Mouse (Mus musculus): ENCODE measurements around the gene Parm1. TPM values are rescaled to one million over a fixed set of nuclear protein-coding genes. Genes with fewer than 3 reads are reported as not detected.

Gene Parm1
- polyA plus RNA-seq (2015; fragmentation: Nextera tagmentation; extraction: Ambion mirVana) = 0.58 and 1.1 TPM in 2 replicates

DNA sequence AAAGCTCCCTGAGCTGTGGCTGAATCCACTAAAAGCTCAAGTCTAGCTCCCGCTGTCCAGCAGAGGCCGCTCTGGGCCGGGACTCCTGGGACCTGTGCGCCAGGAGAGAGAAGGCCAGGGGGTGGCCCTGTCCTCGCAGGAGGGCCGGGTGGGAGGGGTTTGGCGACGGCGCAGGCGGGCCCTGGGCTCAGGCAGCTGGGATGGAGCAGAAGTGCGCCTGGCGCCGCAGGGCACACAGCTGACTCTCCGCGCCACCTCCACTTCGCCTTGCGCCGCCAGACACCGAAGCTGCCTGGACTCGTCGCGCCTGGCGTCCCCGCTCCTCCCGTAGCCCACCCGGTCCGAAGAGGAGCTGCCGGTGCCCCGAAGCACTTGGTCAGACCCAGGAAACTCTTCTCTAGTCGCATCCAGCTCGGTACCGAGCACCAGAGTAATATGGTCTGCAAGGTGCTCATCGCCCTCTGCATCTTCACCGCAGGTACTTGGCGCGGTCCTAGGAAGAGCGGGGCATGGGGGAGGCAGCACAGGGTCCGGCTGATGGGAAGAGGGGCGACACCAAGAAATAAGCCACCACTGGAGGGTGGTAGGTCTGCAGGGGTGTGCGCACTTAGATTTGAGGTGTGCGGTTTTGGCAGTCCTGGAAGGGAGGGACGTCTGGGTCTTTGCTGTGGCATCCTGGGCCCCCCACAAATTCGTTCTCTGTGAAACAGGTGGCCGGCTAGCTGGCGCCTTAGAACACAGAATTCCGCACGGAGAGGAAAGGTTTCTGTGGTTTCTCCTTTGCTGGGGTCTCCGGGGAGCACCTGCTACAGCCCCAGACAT is at the start of gene Parm1:
Gene Parm1, plus strand, starts transcription at position 136 of the 822 bp plus-strand sequence.
- Histone ChIP-seq H3K4me1 (ENCODE audit: control insufficient read depth, low read depth, low read length) (peaks cover 5% of the 10 kb centered on the region; the same call in 1 of the 2 replicates), H3K27ac (ENCODE audit: low read length) (no peak within 1 kb of the TSS), H3K9me3 (replicated peaks; ENCODE audit: control insufficient read depth, low read length) (no peaks in the 10 kb centered on the region), H3K4me3 (ENCODE audit: low read depth, low read length) (peak within 1 kb of the TSS; percentile 45), H3K4me2 (ENCODE audit: low read depth, low read length) (peak within 1 kb of the TSS; percentile 51), H3K9ac (ENCODE audit: low read depth, low read length) (no peak within 1 kb of the TSS; the same call in 1 of the 2 replicates), H3K27me3 (ENCODE audit: control insufficient read depth, insufficient read depth, low read depth, low read length) (peaks cover 15% of the 10 kb centered on the region), H3K36me3 (ENCODE audit: control insufficient read depth, insufficient read depth) (no peaks in the 10 kb centered on the region)
- peak; percentile 96 for ATAC-seq (ENCODE audit: low read depth)
- under 1% methylated on average over 45 of the region's 48 CpGs for WGBS (ENCODE audit: insufficient replicate concordance)

DNA sequence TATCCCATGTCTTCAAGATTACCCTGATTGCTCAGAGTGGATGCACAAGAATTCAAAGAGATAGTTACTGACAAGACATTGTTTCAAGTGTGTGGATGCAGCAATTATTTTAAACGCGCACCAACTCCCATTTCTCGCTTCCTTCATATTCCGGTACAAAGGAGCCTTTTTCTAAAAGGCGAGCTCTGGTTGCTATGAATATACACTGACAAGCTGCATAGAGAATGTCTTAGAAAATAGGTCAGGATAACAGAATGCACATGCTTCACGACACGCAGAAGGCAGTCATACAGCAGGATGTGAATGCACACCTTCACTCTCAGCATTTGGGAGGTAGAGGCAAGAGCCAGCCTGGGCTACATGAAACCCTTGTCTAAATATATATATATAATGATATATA is 42.2 kb upstream of the Parm1 start:
- H3K4me2 ChIP-seq (ENCODE audit: low read depth, low read length) = no peak overlapping the region
- 81% methylated on average over 7 of the region's 7 CpGs for WGBS (ENCODE audit: insufficient replicate concordance)
- H3K4me1 ChIP-seq (ENCODE audit: control insufficient read depth, low read depth, low read length) = no peaks in the 10 kb centered on the region
- H3K9ac ChIP-seq (ENCODE audit: low read depth, low read length) = no peak overlapping the region
- H3K27ac ChIP-seq (ENCODE audit: low read length) = no peak overlapping the region
- no peak overlapping the region for H3K4me3 ChIP-seq (ENCODE audit: low read depth, low read length)
- H3K9me3 ChIP-seq (replicated peaks; ENCODE audit: control insufficient read depth, low read length) = no peaks in the 10 kb centered on the region
- no peaks in the 10 kb centered on the region for H3K36me3 ChIP-seq (ENCODE audit: control insufficient read depth, insufficient read depth)
- H3K27me3 ChIP-seq (ENCODE audit: control insufficient read depth, insufficient read depth, low read depth, low read length) = no peaks in the 10 kb centered on the region
- ATAC-seq (ENCODE audit: low read depth) = no peak

DNA sequence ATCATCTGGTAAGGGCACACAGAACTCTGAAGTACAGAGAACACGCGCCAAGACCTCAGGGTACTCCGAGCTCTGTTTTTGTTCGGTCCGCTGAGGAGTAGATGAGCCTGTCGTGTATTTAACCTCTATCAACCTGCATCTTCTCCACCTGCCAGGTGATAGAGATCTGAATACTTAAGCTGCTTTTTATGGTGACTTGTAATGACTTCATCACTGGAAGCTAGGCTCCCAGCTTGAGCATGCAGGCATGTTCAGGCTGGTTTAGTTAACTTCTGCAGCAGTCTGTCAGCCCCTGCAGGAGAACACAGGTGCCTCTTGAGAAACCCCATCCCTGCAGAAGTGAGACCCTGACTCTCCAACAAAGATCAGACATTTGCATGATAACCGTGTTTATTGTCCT is 40.6 kb upstream of the Parm1 start:
- H3K9ac ChIP-seq (ENCODE audit: low read depth, low read length) = no peak overlapping the region
- no peak overlapping the region for H3K4me2 ChIP-seq (ENCODE audit: low read depth, low read length)
- no peak for ATAC-seq (ENCODE audit: low read depth)
- WGBS (ENCODE audit: insufficient replicate concordance) = 74% methylated on average over 7 of the region's 7 CpGs
- H3K4me3 ChIP-seq (ENCODE audit: low read depth, low read length) = no peak overlapping the region
- no peaks in the 10 kb centered on the region for H3K9me3 ChIP-seq (replicated peaks; ENCODE audit: control insufficient read depth, low read length)
- H3K4me1 ChIP-seq (ENCODE audit: control insufficient read depth, low read depth, low read length) = no peaks in the 10 kb centered on the region
- no peaks in the 10 kb centered on the region for H3K36me3 ChIP-seq (ENCODE audit: control insufficient read depth, insufficient read depth)
- no peak overlapping the region for H3K27ac ChIP-seq (ENCODE audit: low read length)
- H3K27me3 ChIP-seq (ENCODE audit: control insufficient read depth, insufficient read depth, low read depth, low read length) = no peaks in the 10 kb centered on the region

DNA sequence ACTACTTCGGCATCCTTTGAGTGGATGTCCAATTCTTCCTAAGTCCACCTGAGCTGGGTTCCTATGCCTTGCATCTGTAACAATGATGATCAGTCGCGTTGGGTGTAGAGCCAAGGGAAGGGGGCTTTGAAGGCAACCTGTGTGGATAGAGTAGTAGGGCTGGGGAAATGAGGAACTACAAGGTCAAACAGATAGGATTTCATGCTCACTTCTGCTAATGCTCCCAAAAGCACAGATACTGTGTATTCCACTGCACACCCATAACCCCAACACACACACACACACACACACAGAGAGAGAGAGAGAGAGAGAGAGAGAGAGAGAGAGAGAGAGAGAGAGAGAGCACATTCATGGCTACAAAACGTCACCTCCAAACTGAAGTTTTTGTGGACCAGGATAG is 38.7 kb upstream of the Parm1 start:
- no peaks in the 10 kb centered on the region for H3K27me3 ChIP-seq (ENCODE audit: control insufficient read depth, insufficient read depth, low read depth, low read length)
- no peak overlapping the region for H3K27ac ChIP-seq (ENCODE audit: low read length)
- H3K9me3 ChIP-seq (replicated peaks; ENCODE audit: control insufficient read depth, low read length) = no peaks in the 10 kb centered on the region
- no peak overlapping the region for H3K9ac ChIP-seq (ENCODE audit: low read depth, low read length)
- no peak overlapping the region for H3K4me2 ChIP-seq (ENCODE audit: low read depth, low read length)
- H3K36me3 ChIP-seq (ENCODE audit: control insufficient read depth, insufficient read depth) = no peaks in the 10 kb centered on the region
- H3K4me3 ChIP-seq (ENCODE audit: low read depth, low read length) = no peak overlapping the region
- H3K4me1 ChIP-seq (ENCODE audit: control insufficient read depth, low read depth, low read length) = no peaks in the 10 kb centered on the region
- no peak for ATAC-seq (ENCODE audit: low read depth)
- WGBS (ENCODE audit: insufficient replicate concordance) = 65% methylated on average over 4 of the region's 4 CpGs

DNA sequence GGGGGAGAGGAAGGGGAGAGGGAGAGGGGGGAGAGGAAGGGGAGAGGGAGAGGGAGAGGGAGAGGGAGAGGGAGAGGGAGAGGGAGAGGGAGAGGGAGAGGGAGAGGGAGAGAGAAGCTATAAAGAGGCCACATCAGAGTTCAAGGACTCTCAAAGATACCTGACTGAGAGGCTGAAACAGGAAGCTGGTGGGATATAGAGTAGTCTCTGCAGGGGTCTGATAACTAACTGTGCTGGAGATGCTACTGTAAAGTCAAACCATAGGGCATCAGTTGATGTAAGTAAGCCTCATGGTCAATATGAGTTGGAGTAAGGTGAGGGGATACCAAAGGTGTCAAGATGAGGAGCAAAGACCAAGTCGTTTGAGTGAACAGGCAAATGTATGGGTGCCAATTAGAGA is 37.3 kb upstream of the Parm1 start:
- 59% methylated on average over 1 of the region's 1 CpGs for WGBS (ENCODE audit: insufficient replicate concordance)
- Histone ChIP-seq H3K4me3 (ENCODE audit: low read depth, low read length) (no peak overlapping the region), H3K9me3 (replicated peaks; ENCODE audit: control insufficient read depth, low read length) (no peaks in the 10 kb centered on the region), H3K27ac (ENCODE audit: low read length) (no peak overlapping the region), H3K4me1 (ENCODE audit: control insufficient read depth, low read depth, low read length) (no peaks in the 10 kb centered on the region), H3K9ac (ENCODE audit: low read depth, low read length) (no peak overlapping the region), H3K27me3 (ENCODE audit: control insufficient read depth, insufficient read depth, low read depth, low read length) (no peaks in the 10 kb centered on the region), H3K36me3 (ENCODE audit: control insufficient read depth, insufficient read depth) (no peaks in the 10 kb centered on the region), H3K4me2 (ENCODE audit: low read depth, low read length) (no peak overlapping the region)
- ATAC-seq (ENCODE audit: low read depth) = no peak

- no peak overlapping the region for H3K9ac ChIP-seq (ENCODE audit: low read depth, low read length)
- H3K27me3 ChIP-seq (ENCODE audit: control insufficient read depth, insufficient read depth, low read depth, low read length) = no peaks in the 10 kb centered on the region
- H3K27ac ChIP-seq (ENCODE audit: low read length) = no peak overlapping the region
- no peaks in the 10 kb centered on the region for H3K9me3 ChIP-seq (replicated peaks; ENCODE audit: control insufficient read depth, low read length)
- no peaks in the 10 kb centered on the region for H3K4me1 ChIP-seq (ENCODE audit: control insufficient read depth, low read depth, low read length)
- no peaks in the 10 kb centered on the region for H3K36me3 ChIP-seq (ENCODE audit: control insufficient read depth, insufficient read depth)
- no peak overlapping the region for H3K4me2 ChIP-seq (ENCODE audit: low read depth, low read length)
- WGBS (ENCODE audit: insufficient replicate concordance) = 62% methylated on average over 1 of the region's 1 CpGs
- no peak overlapping the region for H3K4me3 ChIP-seq (ENCODE audit: low read depth, low read length)
- no peak for ATAC-seq (ENCODE audit: low read depth)
These were observed 33.1 kb upstream of the Parm1 start for GRCm38 (mm10) chr5:91484324-91484723.

DNA sequence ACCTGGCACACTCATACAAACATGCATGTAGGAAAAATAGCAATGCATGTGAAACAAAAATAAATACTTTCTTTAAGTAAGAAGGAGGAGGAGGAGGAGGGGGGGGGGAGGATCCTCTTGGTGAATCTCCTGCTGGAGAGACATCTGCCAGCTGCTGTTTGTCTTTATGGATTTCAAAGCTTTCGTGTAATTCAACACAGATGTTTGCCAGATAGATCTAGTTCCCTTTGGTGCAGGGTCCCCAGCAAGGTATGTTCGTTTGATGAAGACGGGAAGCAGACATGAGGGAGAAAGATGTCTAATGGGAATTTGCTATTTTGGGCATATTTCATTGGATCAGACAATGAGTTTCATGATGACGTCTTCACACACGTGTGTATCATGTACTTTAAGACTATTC is 23.0 kb upstream of the Parm1 start:
- Histone ChIP-seq H3K4me2 (ENCODE audit: low read depth, low read length) (no peak overlapping the region), H3K9ac (ENCODE audit: low read depth, low read length) (no peak overlapping the region), H3K4me1 (ENCODE audit: control insufficient read depth, low read depth, low read length) (no peaks in the 10 kb centered on the region), H3K36me3 (ENCODE audit: control insufficient read depth, insufficient read depth) (no peaks in the 10 kb centered on the region), H3K9me3 (replicated peaks; ENCODE audit: control insufficient read depth, low read length) (no peaks in the 10 kb centered on the region), H3K27me3 (ENCODE audit: control insufficient read depth, insufficient read depth, low read depth, low read length) (no peaks in the 10 kb centered on the region), H3K27ac (ENCODE audit: low read length) (no peak overlapping the region), H3K4me3 (ENCODE audit: low read depth, low read length) (no peak overlapping the region)
- no peak for ATAC-seq (ENCODE audit: low read depth)
- 51% methylated on average over 5 of the region's 5 CpGs for WGBS (ENCODE audit: insufficient replicate concordance)

DNA sequence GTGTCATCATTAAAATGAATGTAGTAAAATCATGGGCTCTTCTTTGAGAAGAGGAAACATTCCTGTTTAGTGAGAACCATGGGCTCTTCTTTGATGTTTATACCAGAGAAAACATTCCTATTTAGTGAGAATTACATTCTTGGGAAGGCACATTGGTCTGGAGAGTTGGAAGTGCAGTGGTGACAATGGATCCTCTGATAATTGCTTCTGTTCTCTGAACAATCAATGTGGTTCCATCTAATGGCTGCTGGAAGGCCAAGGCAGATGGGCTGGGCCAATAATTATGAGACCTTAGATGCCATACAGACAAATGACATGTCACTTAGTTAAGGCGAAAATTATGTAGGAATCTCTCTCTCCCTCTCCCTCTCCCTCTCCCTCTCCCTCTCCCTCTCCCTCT is 16.1 kb upstream of the Parm1 start:
- 64% methylated on average over 1 of the region's 1 CpGs for WGBS (ENCODE audit: insufficient replicate concordance)
- Histone ChIP-seq H3K9ac (ENCODE audit: low read depth, low read length) (no peak overlapping the region), H3K27me3 (ENCODE audit: control insufficient read depth, insufficient read depth, low read depth, low read length) (no peaks in the 10 kb centered on the region), H3K4me2 (ENCODE audit: low read depth, low read length) (no peak overlapping the region), H3K9me3 (replicated peaks; ENCODE audit: control insufficient read depth, low read length) (no peaks in the 10 kb centered on the region), H3K4me3 (ENCODE audit: low read depth, low read length) (no peak overlapping the region), H3K27ac (ENCODE audit: low read length) (no peak overlapping the region), H3K36me3 (ENCODE audit: control insufficient read depth, insufficient read depth) (no peaks in the 10 kb centered on the region), H3K4me1 (ENCODE audit: control insufficient read depth, low read depth, low read length) (no peaks in the 10 kb centered on the region)
- ATAC-seq (ENCODE audit: low read depth) = no peak

DNA sequence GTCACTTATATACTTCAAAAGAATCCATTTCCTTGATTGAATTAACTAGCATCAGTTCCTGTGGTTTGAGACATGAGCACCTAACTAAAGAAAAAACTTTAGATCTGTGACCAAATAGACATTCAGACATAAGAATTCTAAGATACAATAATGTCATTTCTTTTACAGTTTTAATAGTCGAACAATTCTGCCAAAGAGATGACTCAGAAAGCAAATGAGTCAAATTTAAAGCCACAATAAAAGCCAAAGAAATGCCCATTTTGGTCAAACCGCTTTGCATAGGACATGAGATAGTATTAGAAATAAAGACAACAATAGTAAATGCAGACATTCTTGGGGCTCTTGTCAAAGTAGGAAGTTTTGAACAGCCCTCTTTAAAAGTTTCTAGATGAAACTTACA is 15.0 kb upstream of the Parm1 start:
- Histone ChIP-seq H3K27me3 (ENCODE audit: control insufficient read depth, insufficient read depth, low read depth, low read length) (no peaks in the 10 kb centered on the region), H3K36me3 (ENCODE audit: control insufficient read depth, insufficient read depth) (no peaks in the 10 kb centered on the region), H3K27ac (ENCODE audit: low read length) (no peak overlapping the region), H3K4me1 (ENCODE audit: control insufficient read depth, low read depth, low read length) (no peaks in the 10 kb centered on the region), H3K9ac (ENCODE audit: low read depth, low read length) (no peak overlapping the region), H3K9me3 (replicated peaks; ENCODE audit: control insufficient read depth, low read length) (no peaks in the 10 kb centered on the region), H3K4me3 (ENCODE audit: low read depth, low read length) (no peak overlapping the region), H3K4me2 (ENCODE audit: low read depth, low read length) (no peak overlapping the region)
- ATAC-seq (ENCODE audit: low read depth) = no peak
- 62% methylated on average over 2 of the region's 2 CpGs for WGBS (ENCODE audit: insufficient replicate concordance)

Data from liver, embryonic 16.5 days (tissue).